In the genomic region with DNA sequence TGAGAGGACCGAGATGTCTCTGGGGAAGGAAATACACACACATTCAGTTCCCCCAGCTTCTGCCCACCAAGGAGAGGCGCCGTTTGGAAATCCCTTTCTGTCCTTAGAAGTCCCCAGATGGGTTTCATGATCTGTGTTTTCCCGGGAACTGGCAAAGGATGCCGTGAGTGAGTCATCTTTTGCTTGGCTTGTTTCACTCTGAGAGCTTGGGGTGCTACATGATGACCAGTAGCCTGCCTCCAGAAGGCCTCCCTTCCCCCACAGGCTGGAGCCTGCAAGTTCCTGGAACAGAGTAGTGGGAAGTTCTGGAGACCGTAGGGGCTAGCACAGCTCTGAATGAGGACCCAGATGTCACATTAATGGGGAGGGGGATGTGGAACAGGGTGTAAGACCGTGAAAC, we compare ENCODE assay signal across 11 mouse cellular contexts. TPM values are rescaled to one million over a fixed set of nuclear protein-coding genes. Genes with fewer than 3 reads are reported as not detected.
DNase-seq lines count a peak whose midpoint lies in the region; ATAC-seq lines count a peak whose summit lies in the region.
"Had no signal": no experiment of that assay in that cellular context is flagged by ENCODE, and none has a peak within 500 bp of the region (broad histone marks: within the 10 kb centered on the region; RNA-seq: fewer than 3 reads in every experiment).

No protein-coding gene starts in this region.

- no peak overlapping the region for H3K4me2 ChIP-seq in hindbrain, embryonic 16.5 days (ENCODE audit: low read length)

- H3K9me3 ChIP-seq in hindbrain, embryonic 16.5 days (ENCODE audit: control insufficient read depth, low read length): no peaks in the 10 kb centered on the region

- no peaks in the 10 kb centered on the region for H3K36me3 ChIP-seq in hindbrain, embryonic 16.5 days (ENCODE audit: control insufficient read depth, insufficient read depth, low read length)

- no peak overlapping the region for H3K4me3 ChIP-seq in hindbrain, embryonic 16.5 days (ENCODE audit: low read length)

- no peaks in the 10 kb centered on the region for H3K27me3 ChIP-seq in hindbrain, embryonic 16.5 days (replicated peaks; ENCODE audit: control insufficient read depth, insufficient read depth, low read length)

- H3K9ac ChIP-seq in hindbrain, embryonic 16.5 days (ENCODE audit: low read depth, low read length): no peak overlapping the region
- H3K9ac ChIP-seq: liver, embryonic 14.5 days had no signal

- H3K27ac ChIP-seq in hindbrain, embryonic 16.5 days (ENCODE audit: low read depth, low read length): no peak overlapping the region
- H3K27ac ChIP-seq: liver, embryonic 14.5 days had no signal

- peak; percentile 31 for DNase-seq in testis, postnatal 14 days (ENCODE audit: low spot score)
- no peak for DNase-seq in testis, postnatal 10 days (ENCODE audit: low spot score)
- peak; percentile 75 for DNase-seq in gastrocnemius, adult 18-20 months (ENCODE audit: low spot score)
- DNase-seq in heart, postnatal 4 days: peak; percentile 66
- no peak for DNase-seq in kidney, postnatal 10 days
- DNase-seq in thymus, postnatal 10 days (ENCODE audit: low spot score in 2 of 2): no peak
- DNase-seq: kidney, adult 11 months; retina, postnatal 1 day; thymus, postnatal 14 days had no signal

- 84% methylated on average over 7 of the region's 7 CpGs for WGBS in hindbrain, embryonic 16.5 days

- no peaks in the 10 kb centered on the region for H3K4me1 ChIP-seq in hindbrain, embryonic 16.5 days (ENCODE audit: control insufficient read depth, insufficient read depth, low read depth, low read length)

- ATAC-seq in hindbrain, embryonic 16.5 days: no peak

RNA-seq across cellular contexts. Expression of a gene that starts 10.6 kb away (rescaled TPM):
- total RNA-seq in gastrocnemius, adult 18-20 months (2021): 1 to 10 TPM; 2.8 to 3.0 TPM
- total RNA-seq in heart, postnatal 4 days (2021): 10 to 100 TPM; 11.8 to 13.7 TPM
- polyA plus RNA-seq in hindbrain, embryonic 16.5 days (2015; fragmentation: Nextera tagmentation; extraction: Ambion mirVana): 26.5 and 29.9 TPM in 2 replicates

RNA-seq across cellular contexts. Expression of a gene that starts 40.2 kb away (rescaled TPM):
- 10 to 100 TPM; 15.2 to 15.9 TPM for total RNA-seq in gastrocnemius, adult 18-20 months (2021)
- 10 to 100 TPM; 35.8 to 35.9 TPM for total RNA-seq in heart, postnatal 4 days (2021)
- polyA plus RNA-seq in hindbrain, embryonic 16.5 days (2015; fragmentation: Nextera tagmentation; extraction: Ambion mirVana): 120 and 123 TPM in 2 replicates

Comparison
In these comparisons a context has a peak if more than half of its experiments do, and no peak if none do; other contexts are left out.
1. DNase-seq: peak in testis, postnatal 14 days (single experiment), gastrocnemius, adult 18-20 months (single experiment) and heart, postnatal 4 days (single experiment); none in testis, postnatal 10 days (single experiment), kidney, postnatal 10 days (single experiment) and thymus, postnatal 10 days (0 of 2).